Mouse (Mus musculus) heart, embryonic 12.5 days (tissue): ENCODE results near the gene Nsun4. TPM values are rescaled to one million over a fixed set of nuclear protein-coding genes. Genes with fewer than 3 reads are reported as not detected.

Experiments
- ATAC-seq: fragments of 200-750 bp; cut with Nextera tagmentation; 2 replicates; pipeline ENCODE4 v1.8.0; 2017; ENCODE audit warnings: moderate TSS enrichment, moderate library complexity; ENCODE audit not compliant: insufficient number of reproducible peaks, low FRiP score
- H3K27ac ChIP-seq: fragments of 300-500 bp; sonication (generic); 2 replicates; pipeline ENCODE4 v1.5.1; 2016; ENCODE audit warnings: mild to moderate bottlenecking, moderate library complexity; ENCODE audit not compliant: poor library complexity, severe bottlenecking
- H3K27me3 ChIP-seq: fragments of 300-500 bp; sonication (generic); replicated peaks from 2 replicates; pipeline ENCODE4 v1.6.1; 2016; ENCODE audit warnings: mild to moderate bottlenecking, moderate library complexity
- H3K36me3 ChIP-seq: fragments of 300-500 bp; sonication (generic); 2 replicates; pipeline ENCODE4 v1.6.1; 2016; ENCODE audit warnings: mild to moderate bottlenecking, moderate library complexity
- H3K4me1 ChIP-seq: fragments of 300-500 bp; sonication (generic); replicated peaks from 2 replicates; pipeline ENCODE4 v1.6.1; 2016; ENCODE audit warnings: mild to moderate bottlenecking
- H3K4me2 ChIP-seq: fragments of 300-500 bp; sonication (generic); 2 replicates; pipeline ENCODE4 v1.6.1; 2016; ENCODE audit warnings: mild to moderate bottlenecking, moderate library complexity
- H3K4me3 ChIP-seq: fragments of 300-500 bp; sonication (generic); 2 replicates; pipeline ENCODE4 v1.5.1; 2016; ENCODE audit warnings: mild to moderate bottlenecking
- H3K9ac ChIP-seq: fragments of 300-500 bp; sonication (generic); 2 replicates; pipeline ENCODE4 v1.6.1; 2016; ENCODE audit warnings: mild to moderate bottlenecking, moderate library complexity
- H3K9me3 ChIP-seq: fragments of 300-500 bp; sonication (generic); replicated peaks from 2 replicates; pipeline ENCODE4 v1.6.1; 2016; ENCODE audit warnings: mild to moderate bottlenecking, moderate library complexity
- WGBS: fragments of 180-500 bp; shearing (Covaris S2); methylation state at CpG from one replicate; pipeline ENCODE4 v1.1.7; 2016; 5-methylcytosine and 5-hydroxymethylcytosine counted together
- polyA plus RNA-seq: library from polyadenylated mRNA; unstranded; fragments of >200 nt; fragmentation: Nextera tagmentation; extraction: Ambion mirVana; gene quantifications from 2 replicates; pipeline ENCODE4 v1.2.1, GENCODE M21; 2016

Gene Nsun4
- polyA plus RNA-seq, 1 experiment from 2014 or later = 24.9 TPM

DNA sequence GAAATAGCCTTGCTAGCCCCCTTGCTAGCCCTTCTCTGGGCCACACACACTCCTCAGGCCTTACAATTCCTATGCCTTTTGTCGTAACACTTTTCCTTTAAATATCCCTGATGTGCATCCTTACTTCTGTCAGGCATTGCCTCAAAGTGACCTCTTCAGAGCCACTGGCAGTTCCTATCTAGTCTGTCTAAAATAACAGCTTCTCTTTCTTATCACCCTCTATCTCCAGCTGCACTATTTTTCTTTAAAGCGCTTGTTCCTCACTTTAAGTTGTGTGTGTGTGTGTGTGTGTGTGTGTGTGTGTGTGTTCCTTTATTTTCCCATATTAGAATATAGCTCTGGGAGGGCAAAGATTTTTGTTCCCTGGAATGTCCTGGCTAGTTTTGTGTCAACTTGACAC, 7.1 kb downstream of the Nsun4 start:
- no peaks in the 10 kb centered on the region for H3K9me3 ChIP-seq
- no peaks in the 10 kb centered on the region for H3K4me1 ChIP-seq
- ATAC-seq = no peak
- H3K4me2 ChIP-seq = no peak overlapping the region
- WGBS = 60% methylated on average over 2 of the region's 2 CpGs
- H3K9ac ChIP-seq = no peak overlapping the region
- peaks cover 36% of the 10 kb centered on the region for H3K36me3 ChIP-seq
- H3K27me3 ChIP-seq = no peaks in the 10 kb centered on the region
- no peak overlapping the region for H3K27ac ChIP-seq
- H3K4me3 ChIP-seq = no peak overlapping the region

GRCm38 (mm10) chr4:116042186-116042585, 11.5 kb downstream of the Nsun4 start:
- Histone ChIP-seq H3K36me3 (peaks cover 57% of the 10 kb centered on the region), H3K27ac (no peak overlapping the region), H3K9ac (no peak overlapping the region), H3K4me1 (no peaks in the 10 kb centered on the region), H3K9me3 (no peaks in the 10 kb centered on the region), H3K4me3 (no peak overlapping the region), H3K4me2 (no peak overlapping the region), H3K27me3 (no peaks in the 10 kb centered on the region)
- no peak for ATAC-seq
- WGBS = 69% methylated on average over 3 of the region's 3 CpGs

DNA sequence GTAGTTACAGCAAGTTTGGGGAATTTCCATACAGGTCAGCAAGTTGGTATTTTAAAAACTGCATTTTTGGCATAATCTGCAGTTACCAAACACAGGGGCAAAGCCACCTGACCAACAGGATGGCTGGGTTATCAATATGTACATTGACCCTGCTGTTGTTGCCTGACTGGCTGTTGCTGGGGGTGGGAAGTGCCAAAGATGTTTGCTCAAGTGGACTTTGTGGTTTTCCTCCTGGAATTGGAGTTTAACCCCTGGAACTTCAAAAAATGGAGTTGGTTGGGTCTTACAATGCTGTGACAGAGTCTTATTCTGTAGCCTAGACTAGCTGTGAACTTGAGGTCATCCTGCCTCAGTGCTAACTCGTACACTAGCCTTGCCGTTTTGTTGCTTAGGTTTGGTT, 13.2 kb downstream of the Nsun4 start:
- no peak for ATAC-seq
- no peak overlapping the region for H3K4me2 ChIP-seq
- no peak overlapping the region for H3K9ac ChIP-seq
- H3K27ac ChIP-seq = no peak overlapping the region
- H3K27me3 ChIP-seq = no peaks in the 10 kb centered on the region
- WGBS = 87% methylated on average over 2 of the region's 2 CpGs
- no peaks in the 10 kb centered on the region for H3K4me1 ChIP-seq
- H3K4me3 ChIP-seq = no peak overlapping the region
- H3K36me3 ChIP-seq = peaks cover 69% of the 10 kb centered on the region
- H3K9me3 ChIP-seq = no peaks in the 10 kb centered on the region

GRCm38 (mm10) chr4:116033374-116033773, 20.3 kb downstream of the Nsun4 start:
- Histone ChIP-seq H3K9me3 (no peaks in the 10 kb centered on the region), H3K9ac (no peak overlapping the region), H3K4me1 (no peaks in the 10 kb centered on the region), H3K27ac (no peak overlapping the region), H3K36me3 (peaks cover 58% of the 10 kb centered on the region), H3K4me2 (no peak overlapping the region), H3K4me3 (no peak overlapping the region), H3K27me3 (no peaks in the 10 kb centered on the region)
- WGBS = 85% methylated on average over 5 of the region's 5 CpGs
- no peak for ATAC-seq

GRCm38 (mm10) chr4:116032906-116033305, 20.8 kb downstream of the Nsun4 start:
- Histone ChIP-seq H3K4me2 (no peak overlapping the region), H3K36me3 (peaks cover 54% of the 10 kb centered on the region), H3K9ac (no peak overlapping the region), H3K27ac (no peak overlapping the region), H3K4me3 (no peak overlapping the region), H3K27me3 (no peaks in the 10 kb centered on the region), H3K9me3 (no peaks in the 10 kb centered on the region), H3K4me1 (no peaks in the 10 kb centered on the region)
- no peak for ATAC-seq
- 86% methylated on average over 9 of the region's 9 CpGs for WGBS

GRCm38 (mm10) chr4:116017902-116018746, 35.6 kb downstream of the Nsun4 start, which contains the start of gene Faah:
Gene Faah, minus strand, starts transcription at chr4:116017926.
- peak; percentile 29; the same call in 1 of the 2 replicates for ATAC-seq
- Histone ChIP-seq H3K27me3 (peaks cover 81% of the 10 kb centered on the region), H3K9ac (peak within 1 kb of the TSS; percentile 63), H3K4me3 (peak within 1 kb of the TSS; percentile 63), H3K4me2 (peak within 1 kb of the TSS; percentile 98), H3K9me3 (no peaks in the 10 kb centered on the region), H3K27ac (no peak within 1 kb of the TSS), H3K4me1 (0 out of 2 replicates have a peak, but pooled peaks cover 2% of the 10 kb centered on the region), H3K36me3 (no peaks in the 10 kb centered on the region)
- WGBS = 9% methylated on average over 18 of the region's 18 CpGs

DNA sequence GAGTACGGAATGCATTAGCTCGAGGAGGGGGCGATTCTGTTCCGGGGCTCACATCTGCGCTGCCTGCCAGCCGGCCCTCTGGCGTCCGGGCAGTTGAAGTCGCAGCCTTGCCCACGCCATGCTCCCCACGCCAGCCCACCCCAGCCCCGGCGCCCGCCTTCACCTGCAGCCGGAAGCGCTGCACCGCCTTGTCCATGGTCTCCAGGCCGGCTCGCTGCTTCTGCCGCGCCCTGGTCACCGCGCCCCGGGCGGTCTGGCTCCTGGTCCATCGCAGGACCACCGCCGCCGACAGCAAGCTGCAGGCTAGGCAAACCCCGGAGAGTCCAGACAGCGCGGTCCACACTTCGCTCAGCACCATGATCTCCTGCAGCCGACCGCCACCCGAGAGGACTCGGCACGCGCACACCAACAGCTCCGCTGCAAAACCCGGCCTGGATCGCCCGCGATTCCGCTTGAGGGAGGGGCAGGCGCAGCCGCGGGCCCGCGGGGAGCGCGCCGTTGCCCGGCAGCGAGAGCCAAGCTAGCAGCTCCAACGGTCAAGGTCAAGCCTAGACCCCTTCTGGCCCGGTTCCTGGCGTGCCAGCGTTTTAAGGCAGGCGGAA, 36.3 kb downstream of the Nsun4 start:
- Histone ChIP-seq H3K4me2 (peak overlapping the region; percentile 98), H3K4me3 (peak overlapping the region; percentile 63), H3K4me1 (0 out of 2 replicates have a peak, but pooled peaks cover 2% of the 10 kb centered on the region), H3K36me3 (no peaks in the 10 kb centered on the region), H3K9me3 (no peaks in the 10 kb centered on the region), H3K9ac (peak overlapping the region; percentile 63), H3K27me3 (peaks cover 83% of the 10 kb centered on the region), H3K27ac (no peak overlapping the region)
- ATAC-seq = peak; percentile 80
- under 1% methylated on average over 60 of the region's 60 CpGs for WGBS

GRCm38 (mm10) chr4:116016862-116017299, 36.8 kb downstream of the Nsun4 start:
- Histone ChIP-seq H3K9me3 (no peaks in the 10 kb centered on the region), H3K27ac (no peak overlapping the region), H3K4me1 (0 out of 2 replicates have a peak, but pooled peaks cover 2% of the 10 kb centered on the region), H3K4me2 (peak overlapping the region; percentile 98), H3K9ac (peak overlapping the region; percentile 63), H3K4me3 (peak overlapping the region; percentile 63), H3K27me3 (peaks cover 81% of the 10 kb centered on the region), H3K36me3 (no peaks in the 10 kb centered on the region)
- ATAC-seq = no peak
- WGBS = 11% methylated on average over 16 of the region's 16 CpGs

GRCm38 (mm10) chr4:116016396-116016795, 37.3 kb downstream of the Nsun4 start:
- Histone ChIP-seq H3K4me3 (no peak overlapping the region), H3K27ac (no peak overlapping the region), H3K4me1 (0 out of 2 replicates have a peak, but pooled peaks cover 2% of the 10 kb centered on the region), H3K9me3 (no peaks in the 10 kb centered on the region), H3K9ac (no peak overlapping the region), H3K36me3 (no peaks in the 10 kb centered on the region), H3K27me3 (peaks cover 79% of the 10 kb centered on the region), H3K4me2 (no peak overlapping the region)
- ATAC-seq = no peak
- 55% methylated on average over 3 of the region's 3 CpGs for WGBS

DNA sequence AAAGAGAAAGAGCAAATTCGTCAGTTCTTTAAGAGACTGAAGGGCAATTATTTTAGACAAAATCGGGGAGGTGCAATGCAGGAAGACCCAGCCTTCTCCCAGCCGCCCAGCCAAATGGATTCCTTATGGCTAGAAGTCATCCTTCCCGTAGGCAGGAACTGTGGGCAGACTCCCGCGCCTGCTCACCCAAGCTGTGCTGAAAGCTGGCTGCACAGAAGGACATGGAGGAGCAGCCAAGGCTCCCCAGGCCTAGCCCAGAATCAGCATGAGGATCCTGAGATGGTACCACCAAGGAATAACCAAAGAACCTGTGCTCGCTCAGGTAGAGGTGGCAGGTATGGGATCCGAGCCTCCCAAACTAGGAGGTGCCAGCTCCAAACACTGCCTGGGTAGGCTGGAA, 37.7 kb downstream of the Nsun4 start:
- Histone ChIP-seq H3K36me3 (no peaks in the 10 kb centered on the region), H3K4me2 (no peak overlapping the region), H3K9me3 (no peaks in the 10 kb centered on the region), H3K27ac (no peak overlapping the region), H3K9ac (no peak overlapping the region), H3K27me3 (peaks cover 82% of the 10 kb centered on the region), H3K4me1 (0 out of 2 replicates have a peak, but pooled peaks cover 2% of the 10 kb centered on the region), H3K4me3 (no peak overlapping the region)
- no peak for ATAC-seq
- WGBS = 57% methylated on average over 8 of the region's 8 CpGs

- H3K4me3 ChIP-seq = no peak overlapping the region
- no peak for ATAC-seq
- no peak overlapping the region for H3K27ac ChIP-seq
- no peak overlapping the region for H3K9ac ChIP-seq
- 0 out of 2 replicates have a peak, but pooled peaks cover 2% of the 10 kb centered on the region for H3K4me1 ChIP-seq
- peaks cover 85% of the 10 kb centered on the region for H3K27me3 ChIP-seq
- no peaks in the 10 kb centered on the region for H3K9me3 ChIP-seq
- WGBS = 77% methylated on average over 5 of the region's 5 CpGs
- H3K36me3 ChIP-seq = no peaks in the 10 kb centered on the region
- H3K4me2 ChIP-seq = no peak overlapping the region
Measured at GRCm38 (mm10) chr4:116015502-116015901, 38.2 kb downstream of the Nsun4 start.
